Mouse (Mus musculus) cerebellum, adult 11 months (tissue): Measurements from ENCODE around the gene Olfr120.
"Not testable (repeated sequence)": the region's sequence is repeated elsewhere in the genome, so short reads cannot be mapped to it uniquely, and the experiment has no call there.

Experiments
- DNase-seq: peaks from one replicate; pipeline ENCODE4 v3.0.0; 2022

The Olfr120 gene

DNA sequence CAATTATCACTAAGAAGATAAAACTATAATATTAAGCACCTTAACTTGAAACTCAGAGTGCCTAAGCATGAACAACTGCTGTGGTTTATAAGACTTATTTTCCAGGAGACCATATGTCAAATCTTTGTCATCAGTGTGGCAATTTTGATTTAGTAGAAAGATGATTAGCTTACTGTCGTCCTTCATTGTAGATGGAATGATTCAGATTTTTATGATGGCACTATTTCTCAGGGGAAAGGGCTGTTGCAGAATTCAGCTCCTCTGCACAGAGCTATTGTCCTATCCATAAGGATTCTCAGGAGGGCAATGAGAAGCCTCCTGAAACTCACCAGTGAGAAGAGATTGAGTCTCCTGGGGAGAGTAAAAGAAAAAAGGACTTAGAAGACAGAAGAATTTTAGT lies at the start of gene Olfr120:
TSS of gene Olfr120 (plus strand) at position 301 of the 400 bp plus-strand sequence.
- no peak for DNase-seq

DNA sequence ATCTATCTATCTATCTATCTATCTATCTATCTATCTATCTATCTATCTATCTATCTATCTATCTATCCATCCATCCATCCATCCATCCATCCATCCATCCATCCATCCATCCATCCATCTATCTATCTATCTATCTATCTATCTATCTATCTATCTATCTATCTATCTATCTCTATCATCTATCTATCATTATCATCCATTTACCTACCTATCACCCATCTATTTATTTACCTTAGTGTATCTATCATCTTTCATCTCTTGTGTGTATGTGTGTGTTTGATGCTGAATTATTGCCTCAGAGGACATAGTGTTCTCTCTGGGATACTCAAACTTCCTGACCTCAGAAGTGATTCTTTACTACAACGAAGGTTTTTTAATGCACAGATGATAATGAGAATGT lies 25.3 kb upstream of the Olfr120 start, which contains the start of gene Olfr119:
TSS of gene Olfr119 (plus strand) at position 301 of the 400 bp plus-strand sequence.
- DNase-seq, result not testable (repeated sequence)

DNA sequence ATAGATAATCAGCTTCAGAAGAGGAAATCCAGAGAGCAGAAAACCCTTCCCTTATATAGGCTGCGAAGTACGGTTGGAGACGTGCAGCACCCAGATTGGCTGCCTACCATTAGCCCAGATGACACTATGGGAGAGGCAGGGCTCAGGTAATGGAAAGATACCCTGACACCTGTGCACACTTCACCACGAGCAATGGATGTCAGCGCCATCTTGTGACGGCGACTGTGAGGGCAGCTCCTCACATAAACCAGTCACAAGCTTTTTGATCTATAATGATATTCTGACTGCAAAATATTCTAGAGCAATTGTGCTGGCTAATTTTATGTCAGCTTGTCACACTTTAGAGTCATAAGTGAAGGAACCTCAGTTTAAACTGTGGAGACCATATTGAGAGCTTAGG lies 16.5 kb downstream of the Olfr120 start:
- no peak for DNase-seq

DNA sequence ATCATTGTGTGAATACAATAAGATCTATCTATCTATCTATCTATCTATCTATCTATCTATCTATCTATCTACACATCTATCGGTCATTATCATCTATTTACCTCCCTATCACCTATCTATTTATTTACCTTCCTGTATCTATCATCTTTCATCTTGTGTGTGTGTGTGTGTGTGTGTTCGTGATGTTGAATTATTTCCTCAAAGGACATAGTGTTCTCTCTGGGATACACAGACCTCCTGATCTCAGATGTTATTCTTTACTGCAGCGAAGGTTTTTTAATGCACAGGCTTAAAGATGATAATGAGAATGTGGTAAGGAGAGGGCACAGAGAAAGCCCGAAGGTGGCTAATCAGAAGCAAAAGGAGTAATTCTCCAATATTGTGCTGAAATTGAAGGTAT lies 46.7 kb downstream of the Olfr120 start, which contains the start of gene Olfr122:
TSS of gene Olfr122 (plus strand) at position 301 of the 400 bp plus-strand sequence.
- DNase-seq, result no peak
